Mouse (Mus musculus) intestine, embryonic 15.5 days (tissue): ENCODE measurements around the gene Xpo5. TPM values are rescaled to one million over a fixed set of nuclear protein-coding genes. Genes with fewer than 3 reads are reported as not detected.

Experiments
- ATAC-seq: fragments of 200-750 bp; cut with Nextera tagmentation; 2 replicates; pipeline ENCODE4 v1.8.0; 2017; ENCODE audit warnings: moderate TSS enrichment, moderate library complexity
- H3K27ac ChIP-seq: fragments of 300-500 bp; sonication (generic); 2 replicates; pipeline ENCODE4 v1.5.1; 2015; ENCODE audit warnings: mild to moderate bottlenecking, inconsistent platforms
- H3K27me3 ChIP-seq: fragments of 300-500 bp; sonication (generic); replicated peaks from 2 replicates; pipeline ENCODE4 v1.6.1; 2015; ENCODE audit warnings: inconsistent platforms
- H3K36me3 ChIP-seq: fragments of 300-500 bp; sonication (generic); 2 replicates; pipeline ENCODE4 v1.6.1; 2015; ENCODE audit warnings: inconsistent platforms
- H3K4me1 ChIP-seq: fragments of 300-500 bp; sonication (generic); replicated peaks from 2 replicates; pipeline ENCODE4 v1.6.1; 2015; ENCODE audit warnings: inconsistent platforms
- H3K4me2 ChIP-seq: fragments of 300-500 bp; sonication (generic); replicated peaks from 2 replicates; pipeline ENCODE4 v1.6.1; 2015; ENCODE audit warnings: mild to moderate bottlenecking, inconsistent platforms
- H3K4me3 ChIP-seq: fragments of 300-500 bp; sonication (generic); replicated peaks from 2 replicates; pipeline ENCODE4 v1.5.1; 2015; ENCODE audit warnings: inconsistent platforms
- H3K9ac ChIP-seq: fragments of 300-500 bp; sonication (generic); 2 replicates; pipeline ENCODE4 v1.6.1; 2015; ENCODE audit warnings: inconsistent platforms
- H3K9me3 ChIP-seq: fragments of 300-500 bp; sonication (generic); 2 replicates; pipeline ENCODE4 v1.6.1; 2016; ENCODE audit warnings: inconsistent platforms
- WGBS: fragments of 180-500 bp; shearing (Covaris S2); methylation state at CpG from one replicate; pipeline ENCODE4 v1.1.7; 2015; 5-methylcytosine and 5-hydroxymethylcytosine counted together
- polyA plus RNA-seq: library from polyadenylated mRNA; unstranded; fragments of >200 nt; fragmentation: Nextera tagmentation; extraction: Ambion mirVana; gene quantifications from 2 replicates; pipeline ENCODE4 v1.2.1, GENCODE M21; 2015

Gene Xpo5
- polyA plus RNA-seq, 1 experiment from 2014 or later, result 31.9 TPM

GRCm38 (mm10) chr17:46247512-46248188, 45.1 kb downstream of the Xpo5 start, which contains the start of the genes Polr1c and Yipf3:
Polr1c (minus strand) TSS chr17:46248054.
Yipf3 (plus strand) TSS chr17:46248080.
- peak within 1 kb of the TSS; percentile 68 for H3K4me2 ChIP-seq
- H3K9ac ChIP-seq, result peak within 1 kb of the TSS; percentile 98
- peak; percentile 95 for ATAC-seq
- H3K9me3 ChIP-seq, result no peaks in the 10 kb centered on the region
- H3K4me3 ChIP-seq, result peak within 1 kb of the TSS; percentile 89
- WGBS, result under 1% methylated on average over 53 of the region's 53 CpGs
- peaks cover 19% of the 10 kb centered on the region for H3K4me1 ChIP-seq
- H3K27me3 ChIP-seq, result no peaks in the 10 kb centered on the region
- H3K27ac ChIP-seq, result peak within 1 kb of the TSS; percentile 70
- peaks cover 50% of the 10 kb centered on the region for H3K36me3 ChIP-seq

GRCm38 (mm10) chr17:46248189-46248522, 45.6 kb downstream of the Xpo5 start:
- no peaks in the 10 kb centered on the region for H3K27me3 ChIP-seq
- H3K9ac ChIP-seq, result peak overlapping the region; percentile 98
- peak; percentile 69 for ATAC-seq
- H3K27ac ChIP-seq, result peak overlapping the region; percentile 70
- WGBS, result under 1% methylated on average over 37 of the region's 37 CpGs
- peak overlapping the region; percentile 68 for H3K4me2 ChIP-seq
- H3K4me3 ChIP-seq, result peak overlapping the region; percentile 89
- H3K36me3 ChIP-seq, result peaks cover 45% of the 10 kb centered on the region
- H3K9me3 ChIP-seq, result no peaks in the 10 kb centered on the region
- peaks cover 17% of the 10 kb centered on the region for H3K4me1 ChIP-seq

- Histone ChIP-seq H3K27me3 (peaks cover 18% of the 10 kb centered on the region), H3K9ac (no peak overlapping the region), H3K36me3 (peaks cover 27% of the 10 kb centered on the region), H3K4me2 (no peak overlapping the region), H3K9me3 (no peaks in the 10 kb centered on the region), H3K4me1 (peaks cover 27% of the 10 kb centered on the region), H3K4me3 (no peak overlapping the region), H3K27ac (no peak overlapping the region)
- 79% methylated on average over 7 of the region's 7 CpGs for WGBS
- ATAC-seq, result no peak
Measured at GRCm38 (mm10) chr17:46251174-46251573, 48.6 kb downstream of the Xpo5 start.

- no peaks in the 10 kb centered on the region for H3K9me3 ChIP-seq
- H3K27me3 ChIP-seq, result peaks cover 18% of the 10 kb centered on the region
- peak overlapping the region; percentile 64 for H3K4me3 ChIP-seq
- no peak for ATAC-seq
- no peak overlapping the region; the same call in 1 of the 2 replicates for H3K9ac ChIP-seq
- no peak overlapping the region for H3K27ac ChIP-seq
- H3K4me2 ChIP-seq, result peak overlapping the region; percentile 99
- peaks cover 21% of the 10 kb centered on the region for H3K4me1 ChIP-seq
- H3K36me3 ChIP-seq, result peaks cover 31% of the 10 kb centered on the region
- 55% methylated on average over 14 of the region's 14 CpGs for WGBS
Measured at GRCm38 (mm10) chr17:46252571-46253451, 50.2 kb downstream of the Xpo5 start.

GRCm38 (mm10) chr17:46253452-46254084, 51.0 kb downstream of the Xpo5 start, which contains the start of gene Lrrc73:
Lrrc73 (plus strand) TSS chr17:46253531.
- Histone ChIP-seq H3K36me3 (peaks cover 39% of the 10 kb centered on the region), H3K9ac (peak within 1 kb of the TSS; percentile 55), H3K9me3 (no peaks in the 10 kb centered on the region), H3K4me2 (peak within 1 kb of the TSS; percentile 99), H3K4me1 (peaks cover 21% of the 10 kb centered on the region), H3K27ac (no peak within 1 kb of the TSS), H3K4me3 (peak within 1 kb of the TSS; percentile 64), H3K27me3 (peaks cover 18% of the 10 kb centered on the region)
- ATAC-seq, result peak; percentile 90
- 2% methylated on average over 47 of the region's 48 CpGs for WGBS

GRCm38 (mm10) chr17:46254106-46254505, 51.5 kb downstream of the Xpo5 start:
- ATAC-seq, result peak; percentile 51; the same call in 1 of the 2 replicates
- Histone ChIP-seq H3K36me3 (peaks cover 44% of the 10 kb centered on the region), H3K4me2 (peak overlapping the region; percentile 99), H3K9ac (peak overlapping the region; percentile 55), H3K9me3 (no peaks in the 10 kb centered on the region), H3K4me1 (peaks cover 15% of the 10 kb centered on the region), H3K27me3 (peaks cover 18% of the 10 kb centered on the region), H3K27ac (no peak overlapping the region), H3K4me3 (peak overlapping the region; percentile 64)
- under 1% methylated on average over 34 of the region's 54 CpGs for WGBS

GRCm38 (mm10) chr17:46255147-46255546, 52.6 kb downstream of the Xpo5 start:
- Histone ChIP-seq H3K4me2 (0 out of 2 replicates have a peak overlapping the region, but pooled peaks have one; percentile 99), H3K4me3 (no peak overlapping the region), H3K36me3 (peaks cover 43% of the 10 kb centered on the region), H3K4me1 (peaks cover 11% of the 10 kb centered on the region; the same call in 1 of the 2 replicates), H3K27me3 (peaks cover 18% of the 10 kb centered on the region), H3K9ac (no peak overlapping the region), H3K9me3 (no peaks in the 10 kb centered on the region), H3K27ac (no peak overlapping the region)
- ATAC-seq, result no peak
- 36% methylated on average over 6 of the region's 6 CpGs for WGBS

GRCm38 (mm10) chr17:46258279-46259053, 55.9 kb downstream of the Xpo5 start:
- no peak overlapping the region for H3K4me3 ChIP-seq
- H3K27ac ChIP-seq, result no peak overlapping the region
- no peak for ATAC-seq
- peaks cover 48% of the 10 kb centered on the region for H3K36me3 ChIP-seq
- H3K4me1 ChIP-seq, result peaks cover 11% of the 10 kb centered on the region; the same call in 1 of the 2 replicates
- peaks cover 18% of the 10 kb centered on the region for H3K27me3 ChIP-seq
- H3K4me2 ChIP-seq, result no peak overlapping the region
- 83% methylated on average over 30 of the region's 30 CpGs for WGBS
- H3K9me3 ChIP-seq, result no peaks in the 10 kb centered on the region
- H3K9ac ChIP-seq, result no peak overlapping the region

- H3K27me3 ChIP-seq, result peaks cover 9% of the 10 kb centered on the region
- H3K9me3 ChIP-seq, result no peaks in the 10 kb centered on the region
- no peak overlapping the region for H3K9ac ChIP-seq
- H3K4me1 ChIP-seq, result 0 out of 2 replicates have a peak, but pooled peaks cover 4% of the 10 kb centered on the region
- H3K4me2 ChIP-seq, result no peak overlapping the region
- 86% methylated on average over 17 of the region's 17 CpGs for WGBS
- ATAC-seq, result no peak
- H3K27ac ChIP-seq, result no peak overlapping the region
- peaks cover 58% of the 10 kb centered on the region for H3K36me3 ChIP-seq
- H3K4me3 ChIP-seq, result no peak overlapping the region
Measured at GRCm38 (mm10) chr17:46259675-46260074, 57.1 kb downstream of the Xpo5 start.

- no peaks in the 10 kb centered on the region for H3K27me3 ChIP-seq
- peaks cover 13% of the 10 kb centered on the region for H3K4me1 ChIP-seq
- H3K36me3 ChIP-seq, result peaks cover 59% of the 10 kb centered on the region
- no peak overlapping the region for H3K27ac ChIP-seq
- WGBS, result 92% methylated on average over 5 of the region's 5 CpGs
- no peak for ATAC-seq
- no peaks in the 10 kb centered on the region for H3K9me3 ChIP-seq
- no peak overlapping the region for H3K4me3 ChIP-seq
- H3K9ac ChIP-seq, result no peak overlapping the region
- no peak overlapping the region for H3K4me2 ChIP-seq
Measured at GRCm38 (mm10) chr17:46262201-46262694, 59.7 kb downstream of the Xpo5 start.

- Histone ChIP-seq H3K36me3 (peaks cover 34% of the 10 kb centered on the region), H3K4me3 (no peak overlapping the region), H3K9me3 (no peaks in the 10 kb centered on the region), H3K27ac (no peak overlapping the region), H3K4me1 (peaks cover 33% of the 10 kb centered on the region), H3K27me3 (no peaks in the 10 kb centered on the region), H3K4me2 (no peak overlapping the region), H3K9ac (no peak overlapping the region)
- WGBS, result 89% methylated on average over 12 of the region's 12 CpGs
- no peak for ATAC-seq
Measured at GRCm38 (mm10) chr17:46265502-46265901, 62.9 kb downstream of the Xpo5 start.
